Mouse (Mus musculus) regulatory T cell (primary cell): ENCODE results near the gene Mon1a.

ENCODE experiments used
- in situ Hi-C: fragments of 300-600 bp; cut with MboI, MseI; formaldehyde crosslinking; loops from one replicate; pipeline ENCODE4 v1.15.1; 2025; ENCODE audit warnings: high pct_unique_total_duplicates

Mon1a gene

GRCm38 (mm10) chr9:107908410-107909158 is 20.6 kb downstream of the Mon1a start:
- in situ Hi-C loops: no loop called here

GRCm38 (mm10) chr9:107910025-107910769 is 22.2 kb downstream of the Mon1a start:
- in situ Hi-C loops: loop anchor here (5.0 kb wide), 1 partner anchor 157 kb away; no protein-coding TSS in a partner anchor

- in situ Hi-C loops: loop anchor here (5.0 kb wide), 1 partner anchor 152 kb away; no protein-coding TSS in a partner anchor
Observed at GRCm38 (mm10) chr9:107914764-107915420, 26.9 kb downstream of the Mon1a start.

DNA sequence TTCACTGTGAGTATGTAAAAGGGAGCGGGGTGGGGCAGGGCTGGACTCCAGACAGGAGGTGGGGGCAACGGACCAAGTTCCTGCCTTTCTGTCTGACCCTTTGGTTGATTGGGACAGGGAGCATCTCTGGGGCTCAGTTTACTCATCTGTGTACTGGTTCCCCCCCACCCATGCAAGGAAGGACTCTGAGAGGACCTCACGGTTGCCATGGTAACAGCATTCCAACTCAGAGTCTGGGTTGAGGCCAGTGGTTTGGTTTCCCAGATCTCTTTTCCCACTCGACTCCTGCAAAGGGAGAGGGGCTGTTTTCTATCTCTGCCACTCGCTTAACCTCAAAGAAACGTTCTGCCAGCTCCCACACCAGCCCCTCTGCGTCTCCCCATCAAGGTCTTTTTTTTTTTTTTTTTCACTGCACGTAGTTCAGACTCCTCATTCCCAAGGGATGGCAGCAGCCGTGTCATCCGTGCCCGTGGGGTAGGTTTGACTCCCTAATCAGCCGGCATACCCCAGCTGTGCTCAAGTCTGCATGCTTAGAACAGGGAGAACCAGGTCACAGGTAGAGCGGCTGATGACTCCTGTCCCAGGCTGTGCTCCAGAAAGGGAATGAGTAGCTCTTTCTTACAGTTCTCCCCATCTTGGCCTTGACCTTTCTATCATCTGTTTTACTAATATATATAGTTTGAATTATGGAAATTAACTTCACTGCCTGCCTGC is 30.1 kb downstream of the Mon1a start:
- in situ Hi-C loops: no loop called here

DNA sequence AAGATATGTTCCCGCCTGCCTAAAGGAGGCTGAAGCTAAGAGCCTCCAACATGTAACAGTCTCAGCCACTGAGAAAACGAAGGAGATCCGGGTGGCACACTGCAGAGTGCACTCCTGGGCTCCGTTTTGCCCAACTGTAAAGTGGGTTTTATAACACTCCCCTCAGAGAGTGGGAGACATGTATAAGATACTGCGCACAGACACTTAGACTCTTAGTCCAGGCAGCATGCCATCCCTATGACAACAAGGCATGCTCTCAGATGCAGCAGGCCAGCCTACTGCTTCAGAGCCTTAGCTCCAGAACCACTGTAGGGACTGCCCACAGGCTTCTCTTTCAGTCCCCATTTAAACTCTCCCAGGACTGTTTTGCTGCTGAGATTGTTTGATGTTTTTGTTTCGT is 30.9 kb downstream of the Mon1a start:
- in situ Hi-C loops: no loop called here

DNA sequence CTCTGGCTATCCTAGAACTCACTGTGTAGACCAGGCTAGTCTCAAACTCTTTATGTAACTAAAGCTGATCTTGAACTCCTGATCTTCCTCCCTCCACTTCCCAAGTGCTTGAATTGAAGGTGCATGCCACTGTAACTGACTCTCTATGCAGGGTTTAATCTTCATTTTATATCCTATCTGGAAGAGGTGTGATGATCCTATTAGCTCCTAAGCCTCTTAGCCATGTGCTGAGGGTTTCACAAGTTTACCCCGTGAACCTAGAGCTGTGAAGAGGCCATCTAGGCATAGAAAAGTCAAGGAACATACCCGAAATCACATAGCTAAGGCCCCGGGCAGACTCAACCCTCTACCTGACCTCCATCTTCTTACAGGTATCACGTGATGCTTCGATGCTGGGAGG is 31.5 kb downstream of the Mon1a start:
- in situ Hi-C loops: no loop called here

GRCm38 (mm10) chr9:107923021-107923420 is 35.1 kb downstream of the Mon1a start:
- in situ Hi-C loops: no loop called here

DNA sequence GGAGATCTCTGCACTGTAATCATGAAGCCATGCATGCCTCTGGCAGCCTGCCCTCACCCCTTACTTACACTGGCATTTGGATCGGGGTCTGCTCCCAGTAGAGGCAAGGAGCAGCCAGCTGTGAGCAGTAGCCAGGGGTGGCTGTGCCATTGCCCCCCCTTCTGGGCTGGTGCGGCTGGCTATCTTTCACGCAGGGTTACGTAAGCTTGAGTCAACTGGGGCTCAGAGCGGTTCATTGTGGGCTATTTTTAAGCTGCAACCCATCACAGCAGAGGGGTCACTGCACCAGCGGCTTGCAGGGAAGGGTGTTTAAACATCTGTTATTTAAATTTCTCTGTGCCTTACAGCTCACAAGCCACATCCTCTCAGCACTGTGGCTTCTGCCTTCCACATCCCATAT is 36.0 kb downstream of the Mon1a start:
- in situ Hi-C loops: no loop called here

DNA sequence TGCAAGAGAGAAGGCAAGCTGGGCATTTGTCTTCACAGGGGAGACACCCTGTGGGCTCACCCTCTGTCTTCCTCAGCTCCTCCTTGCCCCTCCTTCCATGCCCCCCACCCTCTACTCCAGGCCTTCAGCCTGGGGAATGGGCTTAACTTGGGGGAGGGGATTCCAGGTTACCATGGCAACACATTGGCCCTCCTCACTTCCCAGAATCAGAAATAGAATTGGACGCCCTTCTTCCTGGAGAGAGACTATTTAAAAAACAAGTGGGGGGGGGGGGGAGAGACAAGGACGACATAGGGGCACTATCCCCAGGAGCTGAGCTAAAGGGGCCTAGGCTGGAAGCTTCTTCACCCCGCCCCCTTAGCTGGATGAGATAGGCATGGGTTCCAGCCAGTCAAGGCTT is 37.3 kb downstream of the Mon1a start:
- in situ Hi-C loops: no loop called here

GRCm38 (mm10) chr9:107926920-107927420 is 39.0 kb downstream of the Mon1a start:
- in situ Hi-C loops: no loop called here

DNA sequence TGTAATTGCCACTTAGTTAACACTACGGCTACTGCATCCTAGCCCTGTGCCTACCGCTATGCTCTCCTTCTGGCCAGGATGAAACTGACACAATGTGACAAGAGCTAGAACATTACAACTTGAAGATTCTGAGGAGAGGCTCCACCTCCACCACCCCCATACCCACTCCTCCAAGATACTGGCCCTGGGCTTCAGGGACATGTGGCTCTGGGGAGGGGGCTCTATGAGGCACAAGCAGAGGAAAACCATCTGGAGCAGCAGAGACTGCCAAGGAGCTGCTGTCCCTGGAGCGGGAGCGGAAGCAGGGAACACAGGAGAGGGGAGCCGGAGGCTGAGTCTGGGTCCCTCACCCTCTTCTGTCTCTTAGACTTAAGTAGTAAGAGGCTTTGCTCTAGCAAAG is 39.8 kb downstream of the Mon1a start:
- in situ Hi-C loops: no loop called here

DNA sequence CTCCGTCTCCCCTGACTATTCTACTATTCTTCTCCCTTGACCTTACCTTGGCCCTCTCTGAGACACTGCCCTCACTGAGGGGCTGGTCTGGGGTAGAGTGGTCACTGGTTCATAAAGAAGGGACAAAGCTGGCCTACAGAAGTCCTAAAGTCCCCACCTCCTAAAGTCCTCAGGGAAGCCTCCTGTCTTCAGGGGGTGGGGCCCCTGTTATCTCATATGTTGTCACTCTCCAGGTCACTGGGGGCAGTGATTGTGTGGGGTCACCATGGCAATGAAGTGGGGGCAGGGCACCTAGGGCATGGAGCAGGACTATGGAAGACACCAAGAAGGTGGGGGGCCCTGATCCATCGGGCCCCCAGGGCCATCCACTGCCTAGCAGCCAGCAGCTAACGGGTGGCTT is 40.2 kb downstream of the Mon1a start, which contains the start of gene Actl11:
Gene Actl11, plus strand, starts transcription at position 301 of the 400 bp plus-strand sequence.
- in situ Hi-C loops: no loop called here

DNA sequence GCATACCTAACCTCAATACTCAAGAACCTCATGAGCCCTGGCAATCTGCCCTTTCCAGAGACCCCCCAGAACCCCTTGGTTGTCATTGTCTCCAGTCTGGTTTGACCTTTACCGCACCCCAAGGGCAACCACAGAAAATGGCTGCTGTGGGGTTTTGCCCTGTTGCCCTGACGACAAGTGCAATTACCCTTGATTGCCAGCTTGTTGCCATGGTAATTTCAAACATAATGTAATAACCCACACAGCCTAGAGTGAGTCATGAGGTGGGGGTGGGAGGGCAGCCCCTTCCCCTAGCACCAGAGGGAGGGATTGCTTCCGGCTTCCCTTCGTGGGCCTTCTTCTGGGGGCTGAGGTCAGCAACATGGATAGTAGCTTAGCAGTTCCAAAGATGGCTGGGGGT is 44.3 kb downstream of the Mon1a start:
- in situ Hi-C loops: no loop called here

DNA sequence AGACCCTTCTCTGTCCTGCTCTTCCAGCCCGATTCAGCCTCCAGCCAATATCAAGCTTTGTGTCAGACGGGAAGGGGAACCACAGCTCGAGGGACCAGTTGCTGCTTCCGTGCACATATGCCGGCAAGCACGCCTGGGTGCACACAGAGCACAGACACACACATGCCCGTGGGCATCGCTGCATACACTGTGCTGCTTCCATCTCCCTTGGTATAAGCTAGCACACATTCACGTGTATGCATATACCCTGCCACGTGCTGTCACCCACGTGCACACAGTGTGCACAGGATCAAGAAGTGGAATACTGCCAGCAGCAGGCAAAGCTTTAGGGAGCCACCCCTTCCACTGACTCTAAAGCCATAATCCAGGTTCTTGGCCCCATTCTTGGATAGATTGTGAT is 46.2 kb downstream of the Mon1a start:
- in situ Hi-C loops: no loop called here

DNA sequence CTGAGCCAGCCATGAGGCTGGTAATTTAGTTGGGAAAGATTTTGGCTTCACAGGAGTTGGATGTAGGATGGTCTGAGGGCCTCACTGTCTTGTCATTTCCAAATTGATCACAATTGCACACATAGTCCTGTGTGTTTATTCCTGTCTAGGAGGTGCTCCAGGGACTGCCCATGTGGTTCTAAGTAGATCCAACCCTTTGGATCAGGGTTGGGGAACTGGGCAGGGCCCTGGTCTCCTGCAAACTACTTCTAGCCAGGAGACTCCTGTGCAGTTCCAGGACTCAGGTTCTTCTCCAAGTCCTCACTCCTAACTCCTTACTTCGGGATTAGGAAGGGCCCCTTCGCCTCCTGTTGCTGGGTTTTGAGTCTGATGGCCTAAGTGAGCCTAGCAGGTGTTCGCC is 47.4 kb downstream of the Mon1a start, which contains the start of gene Camkv:
Gene Camkv, plus strand, starts transcription at position 301 of the 400 bp plus-strand sequence.
- in situ Hi-C loops: no loop called here

GRCm38 (mm10) chr9:107935790-107936214 is 47.9 kb downstream of the Mon1a start:
- in situ Hi-C loops: no loop called here

DNA sequence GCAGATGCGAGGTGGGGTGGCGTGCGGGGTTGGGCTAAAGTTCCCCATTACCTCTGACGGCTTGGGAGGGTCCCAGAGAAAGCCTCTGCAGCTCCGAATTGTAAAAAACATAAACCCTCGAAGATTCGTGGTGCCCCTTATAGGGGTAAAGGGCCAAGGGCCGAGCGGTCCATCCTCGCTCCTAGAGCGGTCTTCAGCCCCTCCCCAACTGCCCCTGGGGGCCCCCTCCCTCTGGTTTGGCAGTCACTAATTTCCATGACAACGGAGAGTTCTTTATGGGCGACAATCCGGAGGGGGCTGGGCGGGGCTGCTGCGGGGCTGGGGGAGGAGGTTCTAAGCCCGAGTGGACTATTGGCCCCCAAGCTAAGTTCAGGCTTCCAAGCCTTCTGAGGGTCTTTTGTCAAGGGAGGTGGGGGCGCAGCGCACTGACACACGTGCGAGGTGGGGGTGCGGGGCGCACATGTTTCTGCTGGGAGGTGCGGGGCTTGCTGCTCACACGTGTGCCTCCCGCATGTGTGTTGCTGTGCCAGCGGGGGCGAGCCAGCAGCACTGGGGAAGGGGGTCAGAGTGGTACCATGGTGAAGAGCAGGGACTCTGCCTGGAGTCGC is 48.4 kb downstream of the Mon1a start:
- in situ Hi-C loops: no loop called here

DNA sequence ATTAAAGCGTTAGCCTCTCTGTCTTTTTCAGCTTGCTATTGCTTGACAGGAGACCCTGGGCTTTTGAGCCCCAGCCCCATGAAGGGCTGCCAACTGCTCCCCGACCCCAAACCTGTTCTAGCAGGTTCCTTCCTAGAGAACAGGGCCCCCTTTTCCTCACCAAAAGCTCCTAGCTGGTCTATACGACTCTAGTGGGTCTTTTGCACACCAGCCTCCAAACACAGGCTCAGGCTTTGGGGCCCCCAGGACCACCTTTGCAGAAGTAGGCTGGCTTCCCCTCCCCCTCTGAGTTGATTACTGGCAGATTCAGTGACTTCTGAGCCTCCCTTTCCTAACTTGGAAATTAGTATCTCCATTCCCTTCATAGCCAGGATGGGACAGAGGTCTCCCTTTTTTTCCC is 48.9 kb downstream of the Mon1a start:
- in situ Hi-C loops: no loop called here

GRCm38 (mm10) chr9:107947241-107948194 is 59.6 kb downstream of the Mon1a start:
- in situ Hi-C loops: no loop called here
